Mouse (Mus musculus) embryonic fibroblast, embryonic 13.5 days (primary cell): ENCODE measurements around the gene Gm5447.

ENCODE experiments used
- CTCF ChIP-seq: IDR thresholded peaks from 2 replicates; pipeline ENCODE4 v1.5.1; 2011; ENCODE audit warnings: mild to moderate bottlenecking, control low read depth, low read length, moderate library complexity, borderline replicate concordance; ENCODE audit not compliant: insufficient read depth
- POLR2A ChIP-seq: IDR thresholded peaks from 2 replicates; pipeline ENCODE4 v1.6.1; 2011; ENCODE audit warnings: low read depth, mild to moderate bottlenecking, control low read depth, low read length, moderate library complexity

GRCm38 (mm10) chr13:30931613-30932012, 42.4 kb upstream of the Gm5447 start:
- no peak for TF ChIP-seq CTCF
- TF ChIP-seq POLR2A = no peak
